Mouse (Mus musculus): ENCODE measurements around the gene Jpt2. TPM values are rescaled to one million over a fixed set of nuclear protein-coding genes. Genes with fewer than 3 reads are reported as not detected.

Jpt2 gene
- polyA plus RNA-seq, 1 experiment from 2014 or later: 170 TPM

DNA sequence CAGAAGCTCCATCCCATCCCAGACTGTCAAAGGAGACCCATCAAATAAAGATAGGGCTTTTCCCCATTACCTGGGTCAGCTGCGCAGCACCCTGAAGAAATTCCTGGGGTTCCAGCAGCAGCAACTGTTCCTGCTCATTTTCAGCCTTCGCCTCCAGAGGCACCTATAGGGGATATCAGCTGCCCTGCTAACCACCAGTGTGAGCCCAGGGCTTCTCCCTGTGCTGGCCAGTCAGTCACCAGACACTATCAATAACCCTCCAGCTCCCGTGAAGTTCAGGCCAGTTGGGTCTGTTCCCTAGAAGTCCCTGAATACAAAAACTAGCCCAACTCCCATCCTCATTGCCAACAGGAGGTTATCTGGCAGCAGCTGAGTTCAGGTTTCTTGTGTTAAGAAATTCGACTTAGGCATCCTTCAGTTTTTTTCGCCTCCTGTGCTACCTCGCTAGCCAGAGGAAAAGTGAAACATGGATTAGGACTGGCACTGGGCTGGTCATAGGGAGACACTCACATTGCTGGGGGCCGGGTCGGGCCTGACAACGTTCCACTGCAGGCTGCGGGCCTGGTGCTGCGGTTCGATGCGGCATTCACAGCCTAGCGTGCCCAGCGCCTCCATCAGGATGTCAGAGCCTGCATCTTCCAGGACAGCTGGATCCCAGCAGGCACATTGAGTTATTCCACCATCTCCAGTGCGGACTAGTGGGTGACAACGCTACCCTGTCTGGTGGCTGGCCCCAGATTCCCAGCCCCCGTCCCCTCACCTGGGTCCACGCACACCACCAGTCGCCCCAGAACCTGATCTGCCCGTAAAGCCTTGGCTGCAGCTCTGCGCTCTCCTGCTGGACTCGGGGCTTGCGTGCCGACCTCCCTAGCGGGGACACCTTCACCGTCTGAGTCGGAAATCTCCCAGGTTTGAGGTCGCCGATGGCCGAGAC, 66.2 kb downstream of the Jpt2 start:
- Histone ChIP-seq H3K4me3 (peak overlapping the region; percentile 90), H3K27ac (peak overlapping the region; percentile 89), H3K36me3 (peaks cover 67% of the 10 kb centered on the region), H3K4me1 (peaks cover 40% of the 10 kb centered on the region), H3K27me3 (no peaks in the 10 kb centered on the region), H3K9me3 (no peaks in the 10 kb centered on the region), H3K9ac (peak overlapping the region; percentile 92), H3K4me2 (peak overlapping the region; percentile 95)
- 10% methylated on average over 31 of the region's 31 CpGs for WGBS
- ATAC-seq (ENCODE audit: insufficient number of reproducible peaks, low FRiP score, low TSS enrichment, low read depth): no peak

DNA sequence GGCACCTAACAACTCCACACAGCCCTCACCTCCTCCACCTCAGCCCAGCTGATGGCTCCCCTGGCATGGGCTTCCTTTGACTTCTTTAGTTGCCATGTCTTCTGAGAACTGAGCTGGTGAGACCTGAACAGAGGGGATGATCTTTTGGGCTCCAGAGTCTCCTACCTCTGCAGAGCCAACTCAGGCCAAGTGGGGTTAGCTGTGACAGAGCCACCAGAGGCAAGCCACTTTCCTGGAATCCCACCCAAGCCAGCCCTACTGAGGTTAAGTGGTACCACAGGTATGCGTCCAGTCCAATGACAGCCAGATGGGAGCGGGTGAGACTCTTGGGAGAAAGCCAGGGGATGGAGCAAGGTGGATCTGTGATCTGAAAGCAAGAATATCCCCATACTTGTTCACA, 67.2 kb downstream of the Jpt2 start:
- Histone ChIP-seq H3K4me2 (peak overlapping the region; percentile 95; the same call in 1 of the 2 replicates), H3K9me3 (no peaks in the 10 kb centered on the region), H3K4me3 (0 out of 2 replicates have a peak overlapping the region, but pooled peaks have one; percentile 90), H3K27me3 (no peaks in the 10 kb centered on the region), H3K4me1 (peaks cover 46% of the 10 kb centered on the region), H3K9ac (0 out of 2 replicates have a peak overlapping the region, but pooled peaks have one; percentile 92), H3K27ac (no peak overlapping the region), H3K36me3 (peaks cover 63% of the 10 kb centered on the region)
- WGBS: 83% methylated on average over 2 of the region's 2 CpGs
- ATAC-seq (ENCODE audit: insufficient number of reproducible peaks, low FRiP score, low TSS enrichment, low read depth): no peak

DNA sequence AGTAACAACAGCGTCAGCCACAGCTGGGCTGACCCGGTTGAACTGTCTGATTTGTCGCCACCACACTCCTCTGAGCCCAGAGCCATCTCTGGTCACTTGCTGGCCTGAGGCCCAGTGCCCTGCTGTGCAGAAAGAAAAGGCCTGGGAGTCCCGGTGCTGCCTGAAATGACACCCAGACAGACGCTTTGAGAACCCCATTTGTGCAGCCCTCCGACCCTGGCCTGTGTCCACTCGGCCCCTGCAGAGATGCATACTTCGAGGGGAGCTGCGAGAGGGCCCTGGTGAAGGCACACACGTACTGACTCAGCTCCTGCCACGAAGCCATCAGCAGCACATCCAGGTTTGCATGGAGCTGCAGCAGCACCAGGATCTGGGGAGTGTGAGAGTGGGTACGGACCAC, 67.7 kb downstream of the Jpt2 start:
- Histone ChIP-seq H3K9me3 (no peaks in the 10 kb centered on the region), H3K4me3 (no peak overlapping the region), H3K4me1 (peaks cover 49% of the 10 kb centered on the region), H3K9ac (no peak overlapping the region), H3K27me3 (no peaks in the 10 kb centered on the region), H3K36me3 (peaks cover 59% of the 10 kb centered on the region), H3K4me2 (no peak overlapping the region), H3K27ac (no peak overlapping the region)
- WGBS: 92% methylated on average over 12 of the region's 12 CpGs
- no peak for ATAC-seq (ENCODE audit: insufficient number of reproducible peaks, low FRiP score, low TSS enrichment, low read depth)

DNA sequence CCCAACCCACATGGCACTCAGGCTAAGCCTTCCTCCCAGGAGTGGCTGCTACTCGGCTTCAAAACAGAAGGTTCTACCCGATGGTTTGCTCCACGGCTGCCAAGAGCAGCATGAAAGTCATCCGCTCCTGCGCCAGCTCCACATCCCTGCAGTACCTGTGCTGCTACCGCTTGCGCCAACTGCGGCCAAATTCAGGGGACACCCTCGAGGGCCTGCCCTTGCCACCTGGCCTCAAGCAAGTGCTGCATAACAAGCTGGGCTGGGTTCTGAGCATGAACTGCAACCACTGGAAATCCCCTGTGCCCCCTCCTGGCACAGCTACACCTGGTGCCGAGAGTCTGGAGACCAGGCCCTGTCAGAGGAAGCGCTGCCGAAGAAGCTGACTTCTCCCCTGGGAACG, 69.2 kb downstream of the Jpt2 start:
- Histone ChIP-seq H3K4me1 (peaks cover 43% of the 10 kb centered on the region), H3K9ac (no peak overlapping the region), H3K9me3 (no peaks in the 10 kb centered on the region), H3K27me3 (no peaks in the 10 kb centered on the region), H3K4me2 (no peak overlapping the region), H3K4me3 (no peak overlapping the region), H3K27ac (no peak overlapping the region), H3K36me3 (peaks cover 51% of the 10 kb centered on the region)
- no peak for ATAC-seq (ENCODE audit: insufficient number of reproducible peaks, low FRiP score, low TSS enrichment, low read depth)
- WGBS: 85% methylated on average over 13 of the region's 13 CpGs

DNA sequence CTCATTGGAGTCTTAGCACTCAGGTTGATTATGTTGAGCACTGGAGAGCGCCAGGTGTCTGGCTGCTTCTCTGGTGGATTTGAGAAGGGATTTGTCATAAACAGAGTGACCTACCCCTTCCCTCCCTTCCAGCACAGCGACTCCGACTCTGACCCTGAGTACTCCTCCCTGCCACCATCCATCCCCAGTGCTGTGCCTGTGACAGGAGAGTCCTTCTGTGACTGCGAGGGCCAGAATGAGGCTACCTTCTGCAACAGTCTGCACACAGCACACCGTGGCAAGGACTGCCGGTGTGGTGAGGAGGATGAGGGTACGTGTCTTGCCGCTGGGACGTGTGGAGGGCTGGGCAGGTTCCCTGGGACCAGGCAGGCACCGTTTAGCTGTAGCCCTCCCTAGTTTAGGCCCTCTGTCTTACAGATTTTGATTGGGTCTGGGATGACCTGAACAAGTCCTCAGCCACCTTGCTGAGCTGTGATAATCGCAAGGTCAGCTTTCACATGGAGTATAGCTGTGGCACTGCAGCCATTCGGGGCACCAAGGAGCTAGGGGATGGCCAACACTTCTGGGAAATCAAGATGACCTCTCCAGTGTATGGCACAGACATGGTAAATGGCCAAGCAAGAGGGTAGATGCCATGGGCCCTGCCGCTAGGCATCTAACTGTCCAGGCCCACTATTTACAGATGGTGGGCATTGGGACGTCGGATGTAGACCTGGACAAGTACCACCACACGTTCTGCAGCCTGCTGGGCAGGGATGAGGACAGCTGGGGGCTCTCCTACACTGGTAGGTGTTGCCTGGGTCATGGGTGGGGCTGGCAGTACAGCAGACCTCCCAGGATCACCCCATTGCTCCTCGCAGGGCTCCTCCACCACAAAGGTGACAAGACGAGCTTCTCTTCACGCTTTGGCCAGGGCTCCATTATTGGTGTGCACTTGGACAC, 70.1 kb downstream of the Jpt2 start:
- H3K36me3 ChIP-seq: peaks cover 51% of the 10 kb centered on the region
- no peaks in the 10 kb centered on the region for H3K9me3 ChIP-seq
- peaks cover 41% of the 10 kb centered on the region for H3K4me1 ChIP-seq
- no peak overlapping the region for H3K4me2 ChIP-seq
- ATAC-seq (ENCODE audit: insufficient number of reproducible peaks, low FRiP score, low TSS enrichment, low read depth): no peak
- H3K27me3 ChIP-seq: no peaks in the 10 kb centered on the region
- no peak overlapping the region for H3K9ac ChIP-seq
- no peak overlapping the region for H3K4me3 ChIP-seq
- 88% methylated on average over 19 of the region's 19 CpGs for WGBS
- no peak overlapping the region for H3K27ac ChIP-seq

DNA sequence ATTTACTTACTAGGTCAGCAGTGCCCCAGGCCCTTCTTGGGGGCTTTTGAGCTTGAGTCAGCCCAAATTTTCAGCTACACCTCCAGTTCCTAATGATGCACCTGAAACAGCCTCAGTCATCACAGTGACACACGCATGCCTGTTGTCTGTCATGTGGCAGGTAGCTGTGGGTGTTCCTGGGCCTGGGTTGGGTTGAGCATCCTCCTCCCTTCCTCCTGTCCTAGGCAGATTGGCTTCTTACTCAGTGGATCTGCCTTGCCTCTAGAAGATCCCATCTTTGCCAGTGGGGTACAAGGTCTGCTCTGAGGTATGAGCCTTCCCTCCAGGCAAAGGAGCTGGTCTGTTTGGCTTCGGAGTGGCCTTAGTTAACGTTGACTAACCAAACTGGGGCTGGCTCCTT, 71.6 kb downstream of the Jpt2 start:
- no peak for ATAC-seq (ENCODE audit: insufficient number of reproducible peaks, low FRiP score, low TSS enrichment, low read depth)
- WGBS: 84% methylated on average over 3 of the region's 3 CpGs
- Histone ChIP-seq H3K36me3 (peaks cover 59% of the 10 kb centered on the region), H3K27ac (no peak overlapping the region), H3K9ac (no peak overlapping the region), H3K27me3 (no peaks in the 10 kb centered on the region), H3K4me2 (no peak overlapping the region), H3K9me3 (no peaks in the 10 kb centered on the region), H3K4me1 (peaks cover 39% of the 10 kb centered on the region), H3K4me3 (no peak overlapping the region)

Other genes with a start within 250 kb of the Jpt2 start
- gene Rnf151, start 242.6 kb downstream of the Jpt2 start, polyA plus RNA-seq (2015; fragmentation: Nextera tagmentation; extraction: Ambion mirVana): 0.29 TPM in 1 of 2 replicates, not detected in the other
- 1,428 and 1,497 TPM in 2 replicates for gene Rps2, start 242.6 kb downstream of the Jpt2 start, polyA plus RNA-seq (2015; fragmentation: Nextera tagmentation; extraction: Ambion mirVana)
- 208 and 226 TPM in 2 replicates for gene Ndufb10, start 236.2 kb downstream of the Jpt2 start, polyA plus RNA-seq (2015; fragmentation: Nextera tagmentation; extraction: Ambion mirVana)
- 0.30 TPM in 1 of 2 replicates, not detected in the other for gene Rpl3l, start 232.9 kb downstream of the Jpt2 start, polyA plus RNA-seq (2015; fragmentation: Nextera tagmentation; extraction: Ambion mirVana)
- 25.9 and 26.8 TPM in 2 replicates for gene Msrb1, start 224.0 kb downstream of the Jpt2 start, polyA plus RNA-seq (2015; fragmentation: Nextera tagmentation; extraction: Ambion mirVana)
- 5.2 and 5.7 TPM in 2 replicates for gene Hs3st6, start 207.7 kb downstream of the Jpt2 start, polyA plus RNA-seq (2015; fragmentation: Nextera tagmentation; extraction: Ambion mirVana)
- gene Meiob, start 156.4 kb downstream of the Jpt2 start, polyA plus RNA-seq (2015; fragmentation: Nextera tagmentation; extraction: Ambion mirVana): not detected in 2 replicates
- 37.7 and 43.3 TPM in 2 replicates for gene Hagh, start 120.5 kb downstream of the Jpt2 start, polyA plus RNA-seq (2015; fragmentation: Nextera tagmentation; extraction: Ambion mirVana)
- gene Fahd1, start 110.3 kb downstream of the Jpt2 start, polyA plus RNA-seq (2015; fragmentation: Nextera tagmentation; extraction: Ambion mirVana): 19.0 and 19.6 TPM in 2 replicates
- 0.29 and 0.58 TPM in 2 replicates for gene Igfals, start 94.7 kb downstream of the Jpt2 start, polyA plus RNA-seq (2015; fragmentation: Nextera tagmentation; extraction: Ambion mirVana)
- 47.7 and 49.6 TPM in 2 replicates for gene Nubp2, start 74.3 kb downstream of the Jpt2 start, polyA plus RNA-seq (2015; fragmentation: Nextera tagmentation; extraction: Ambion mirVana)
- 41.7 and 43.7 TPM in 2 replicates for gene Spsb3, start 74.0 kb downstream of the Jpt2 start, polyA plus RNA-seq (2015; fragmentation: Nextera tagmentation; extraction: Ambion mirVana)
- gene Eme2, start 65.6 kb downstream of the Jpt2 start, polyA plus RNA-seq (2015; fragmentation: Nextera tagmentation; extraction: Ambion mirVana): 27.4 and 29.9 TPM in 2 replicates
- 81.9 and 86.9 TPM in 2 replicates for gene Mrps34, start 65.6 kb downstream of the Jpt2 start, polyA plus RNA-seq (2015; fragmentation: Nextera tagmentation; extraction: Ambion mirVana)
- gene Nme3, start 64.2 kb downstream of the Jpt2 start, polyA plus RNA-seq (2015; fragmentation: Nextera tagmentation; extraction: Ambion mirVana): 31.9 and 36.0 TPM in 2 replicates
- 29.5 and 30.6 TPM in 2 replicates for gene Mapk8ip3, start 23.7 kb downstream of the Jpt2 start, polyA plus RNA-seq (2015; fragmentation: Nextera tagmentation; extraction: Ambion mirVana)
- gene Cramp1l, start 55.1 kb upstream of the Jpt2 start, polyA plus RNA-seq (2015; fragmentation: Nextera tagmentation; extraction: Ambion mirVana): 6.0 and 6.2 TPM in 2 replicates
- 14.9 and 17.0 TPM in 2 replicates for gene Ift140, start 55.4 kb upstream of the Jpt2 start, polyA plus RNA-seq (2015; fragmentation: Nextera tagmentation; extraction: Ambion mirVana)
- gene Tmem204, start 122.9 kb upstream of the Jpt2 start, polyA plus RNA-seq (2015; fragmentation: Nextera tagmentation; extraction: Ambion mirVana): 22.3 and 25.3 TPM in 2 replicates
- 39.1 and 41.6 TPM in 2 replicates for gene Telo2, start 155.3 kb upstream of the Jpt2 start, polyA plus RNA-seq (2015; fragmentation: Nextera tagmentation; extraction: Ambion mirVana)
- gene Ptx4, start 160.1 kb upstream of the Jpt2 start, polyA plus RNA-seq (2015; fragmentation: Nextera tagmentation; extraction: Ambion mirVana): 6.1 and 6.6 TPM in 2 replicates
- gene Clcn7, start 172.7 kb upstream of the Jpt2 start, polyA plus RNA-seq (2015; fragmentation: Nextera tagmentation; extraction: Ambion mirVana): 25.2 and 26.4 TPM in 2 replicates
- gene Ccdc154, start 201.8 kb upstream of the Jpt2 start, polyA plus RNA-seq (2015; fragmentation: Nextera tagmentation; extraction: Ambion mirVana): 0.08 TPM in 1 of 2 replicates, not detected in the other
- not detected in 2 replicates for gene Gm38655, start 214.8 kb upstream of the Jpt2 start, polyA plus RNA-seq (2015; fragmentation: Nextera tagmentation; extraction: Ambion mirVana)
- gene BC003965, start 223.9 kb upstream of the Jpt2 start, polyA plus RNA-seq (2015; fragmentation: Nextera tagmentation; extraction: Ambion mirVana): 31.4 and 33.6 TPM in 2 replicates
- gene Unkl, start 227.7 kb upstream of the Jpt2 start, polyA plus RNA-seq (2015; fragmentation: Nextera tagmentation; extraction: Ambion mirVana): 9.1 and 9.9 TPM in 2 replicates